Mouse (Mus musculus) frontal cortex, adult (tissue): ENCODE measurements at regions not wholly inside any gene's neighbourhood (a gene's known extent, or its start where the extent isn't known, plus 50 kb on each side); places are given as distances from the start of the nearest gene placed in this dataset.

Experiments used
- ATAC-seq: cut with Nextera tagmentation; 2 replicates; pipeline ENCODE4 v1.9.2; 2017; ENCODE audit warnings: mild to moderate bottlenecking, moderate library complexity, mixed read lengths; ENCODE audit not compliant: low TSS enrichment

DNA sequence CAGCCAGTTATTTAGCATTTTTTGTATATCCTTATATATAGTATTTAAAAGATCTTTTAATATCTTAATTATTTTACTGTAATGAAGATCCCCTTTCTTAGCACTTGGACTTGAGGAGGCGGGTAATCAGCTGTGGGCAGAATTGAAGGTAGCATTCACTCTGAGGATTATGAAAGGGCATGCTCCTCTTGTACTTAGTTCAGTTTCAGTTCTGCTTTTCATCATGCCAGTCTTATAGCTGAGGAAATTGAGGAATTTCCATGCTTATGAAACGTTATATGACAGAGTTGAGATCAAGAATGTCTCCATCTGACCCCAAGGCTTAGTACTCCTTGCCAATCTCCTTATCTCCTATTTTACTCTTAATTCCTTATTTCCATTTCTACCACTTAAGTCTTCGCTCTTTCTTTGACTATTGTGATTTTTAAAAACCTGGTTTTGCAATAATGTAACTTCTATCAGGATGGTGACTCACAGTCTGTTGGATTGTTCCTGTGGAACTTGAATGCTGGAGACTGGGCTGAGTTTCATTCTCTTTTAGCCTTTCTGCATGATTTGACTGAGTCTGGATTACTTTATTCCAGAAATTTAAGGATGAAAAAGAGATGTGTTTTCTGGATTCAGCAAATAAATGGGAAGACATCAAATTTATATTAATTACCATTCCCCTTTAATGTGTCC is 133.6 kb downstream of the Papss1 start:
- ATAC-seq, result no peak

DNA sequence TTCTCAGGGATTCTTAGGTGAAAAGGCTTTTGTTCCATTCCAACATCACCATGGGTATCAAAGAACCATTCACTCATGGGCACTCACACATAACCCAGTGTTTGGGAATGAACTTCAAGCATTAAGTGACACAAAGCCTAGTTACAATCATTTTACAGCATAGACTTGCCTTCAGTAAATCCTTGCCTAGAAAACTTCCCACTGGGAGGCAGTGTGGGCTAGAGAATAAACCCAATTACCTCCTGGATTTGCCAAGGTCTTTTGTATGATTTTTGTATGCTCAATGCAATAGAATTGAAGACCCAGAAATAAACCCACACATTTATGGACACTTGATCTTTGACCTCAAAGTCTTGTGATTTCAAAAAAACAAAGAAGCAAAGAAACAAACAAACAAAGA is 138.6 kb downstream of the Papss1 start:
- peak; percentile 65 for ATAC-seq

DNA sequence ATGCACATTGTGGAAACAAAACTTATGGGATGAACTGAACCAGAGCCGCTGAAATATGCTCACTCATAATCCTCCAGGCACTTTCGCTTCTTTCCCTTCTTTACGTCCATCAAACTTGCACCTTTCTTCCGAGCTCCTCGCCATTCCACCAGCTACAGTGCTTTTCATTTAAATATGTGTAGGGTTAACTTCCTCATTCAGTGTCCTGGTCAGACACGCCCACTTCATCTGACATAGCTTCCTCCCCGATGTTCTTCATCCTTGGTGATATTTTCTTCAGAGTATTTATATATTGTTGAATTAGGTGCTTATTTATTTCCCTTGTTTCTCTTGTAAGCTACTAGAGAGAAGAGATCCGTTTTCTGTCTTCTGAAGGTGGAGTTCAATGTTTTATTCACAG is 149.0 kb downstream of the Papss1 start:
- ATAC-seq, result no peak

DNA sequence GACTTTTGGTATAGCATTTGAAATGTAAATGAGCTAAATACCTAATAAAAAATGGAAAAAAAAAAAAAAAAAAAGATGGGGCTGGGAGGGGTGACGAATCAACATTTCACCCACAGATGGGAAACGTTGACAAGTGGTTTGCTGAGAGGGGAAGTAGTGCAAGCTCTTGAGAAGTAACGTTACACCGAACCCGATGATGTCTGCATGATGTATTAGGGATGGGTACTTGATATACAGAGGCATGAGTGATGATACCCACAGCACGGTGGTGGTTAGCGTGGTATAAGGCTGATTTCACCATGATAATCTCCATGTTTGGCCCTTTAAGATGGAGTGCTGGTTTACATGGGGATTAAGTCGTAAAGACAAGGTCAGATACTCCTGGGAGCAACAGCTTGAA is 154.2 kb downstream of the Papss1 start:
- ATAC-seq, result no peak

DNA sequence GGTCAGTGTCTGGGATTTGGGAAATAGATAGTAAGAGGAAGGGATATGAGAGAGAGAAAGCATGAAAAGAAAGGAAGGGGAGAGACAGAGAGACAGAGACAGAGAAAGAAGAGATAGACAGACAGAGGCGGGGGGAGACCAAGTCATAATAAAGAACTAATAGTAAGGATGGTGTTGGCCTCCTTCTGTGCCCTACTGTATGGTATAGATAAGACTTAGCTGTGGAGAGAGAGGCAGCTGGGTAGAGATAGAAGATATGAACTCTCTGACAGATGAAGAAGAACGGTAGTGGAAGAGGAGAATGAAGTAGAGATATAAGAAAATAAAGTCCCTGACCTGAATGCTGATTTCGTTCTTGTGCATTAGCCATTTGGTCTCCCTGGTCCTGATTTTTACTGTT is 164.1 kb downstream of the Papss1 start:
- no peak for ATAC-seq

DNA sequence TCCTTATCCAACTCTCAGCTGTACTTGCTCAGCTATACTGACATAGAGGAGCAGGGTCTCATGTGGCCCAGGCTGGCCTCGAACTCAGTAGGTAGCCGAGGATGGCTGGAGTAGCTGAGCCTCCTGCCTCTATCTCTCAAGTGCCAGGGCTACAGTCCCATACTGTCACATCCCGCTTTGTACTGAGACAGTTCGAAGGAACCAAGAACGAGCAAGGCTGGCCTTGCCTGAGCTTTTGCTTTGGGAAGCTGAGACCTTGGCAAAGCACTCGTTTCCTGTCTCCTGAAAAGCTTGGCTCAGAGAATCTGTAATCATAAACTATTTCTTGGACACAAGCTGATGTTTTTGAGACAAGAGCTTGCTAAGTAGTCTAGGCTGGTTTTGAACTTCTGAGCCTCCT is 169.7 kb downstream of the Papss1 start:
- ATAC-seq, result no peak

DNA sequence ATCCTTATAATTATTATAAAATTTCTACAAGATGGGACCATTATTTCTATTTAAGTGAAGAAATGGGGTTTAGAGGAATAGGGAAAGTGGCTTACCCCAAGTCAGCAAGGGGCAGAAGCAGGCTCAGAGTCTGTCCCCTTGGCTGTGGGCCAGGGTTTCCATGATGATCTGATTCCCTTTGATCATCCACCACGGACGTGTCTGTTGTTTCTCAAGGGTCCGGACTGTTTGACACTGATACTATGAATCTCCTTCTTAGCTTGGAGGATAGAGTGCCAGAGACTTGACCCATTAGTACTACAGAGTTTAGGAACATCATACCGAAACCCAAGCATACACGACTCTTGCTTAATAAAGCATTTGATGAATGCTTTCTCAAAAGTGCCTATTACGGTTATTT is 172.9 kb downstream of the Papss1 start:
- no peak for ATAC-seq

DNA sequence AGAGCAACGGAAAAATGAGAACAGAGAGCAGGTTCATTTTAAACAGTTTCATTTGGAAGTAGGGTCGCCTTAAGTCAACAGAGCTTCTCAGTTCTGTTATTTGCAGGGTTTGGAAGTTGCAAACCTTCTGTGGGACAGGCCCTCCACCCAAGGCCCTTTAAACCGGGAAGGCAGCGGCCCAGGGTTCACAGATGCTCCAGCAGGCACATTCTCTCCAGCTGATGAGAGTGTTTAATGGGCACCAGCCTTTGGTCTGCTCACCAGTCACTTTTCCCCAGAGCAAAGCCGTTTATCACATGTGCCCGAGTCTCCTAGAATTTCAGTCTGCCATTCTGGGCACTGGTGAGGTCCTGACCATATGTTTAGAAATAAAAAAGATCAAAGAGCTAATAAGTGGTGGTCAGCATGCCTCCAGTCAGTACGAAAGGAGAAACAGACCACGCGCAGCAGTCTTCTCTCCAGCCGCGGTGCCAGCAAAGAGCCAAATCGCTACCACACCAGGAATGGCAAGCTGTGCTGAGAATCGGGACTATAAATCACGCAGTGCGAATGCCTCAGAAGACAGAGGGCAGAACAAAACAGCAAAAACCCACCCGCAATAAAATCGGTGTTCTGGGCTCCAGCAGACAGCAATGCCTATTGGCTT is 173.5 kb downstream of the Papss1 start:
- no peak for ATAC-seq

DNA sequence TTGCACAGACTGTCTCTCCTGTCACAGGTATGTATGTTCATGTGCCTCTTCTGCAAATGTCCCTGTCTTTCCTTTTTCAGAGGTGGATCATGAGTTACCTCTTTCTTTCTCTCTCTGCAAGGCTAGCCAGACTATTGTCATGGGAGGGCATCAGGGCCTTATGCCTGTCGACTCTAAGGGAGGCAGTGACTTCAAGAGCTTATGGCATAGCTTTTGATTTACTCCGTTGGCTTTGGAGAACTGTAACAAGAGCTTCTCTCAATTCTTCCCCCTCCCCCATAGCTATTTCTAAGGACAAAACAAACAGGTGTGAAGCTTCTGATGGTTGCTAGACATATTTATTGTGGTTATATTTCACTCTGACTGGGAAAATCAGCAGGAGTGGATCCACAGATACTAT is 191.0 kb downstream of the Papss1 start:
- ATAC-seq, result no peak

DNA sequence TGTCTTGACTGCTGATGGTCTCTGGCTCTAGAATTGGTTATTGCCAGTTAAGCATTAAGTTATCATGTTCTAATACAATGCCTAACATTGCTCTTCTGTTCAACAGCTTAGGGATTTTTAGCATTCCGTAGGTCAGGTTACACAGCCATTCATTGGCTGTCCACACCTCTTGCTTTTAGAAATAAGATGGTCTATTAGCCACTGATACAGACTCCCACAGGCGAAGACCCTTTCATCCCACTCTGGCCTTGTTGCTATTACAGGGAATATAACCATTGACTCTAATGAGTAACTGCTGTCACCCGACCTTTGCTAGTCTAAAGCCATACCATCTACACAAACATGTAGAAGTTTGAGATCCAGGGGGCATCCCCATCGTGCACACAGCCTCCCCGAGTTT is 191.6 kb downstream of the Papss1 start:
- ATAC-seq, result no peak

DNA sequence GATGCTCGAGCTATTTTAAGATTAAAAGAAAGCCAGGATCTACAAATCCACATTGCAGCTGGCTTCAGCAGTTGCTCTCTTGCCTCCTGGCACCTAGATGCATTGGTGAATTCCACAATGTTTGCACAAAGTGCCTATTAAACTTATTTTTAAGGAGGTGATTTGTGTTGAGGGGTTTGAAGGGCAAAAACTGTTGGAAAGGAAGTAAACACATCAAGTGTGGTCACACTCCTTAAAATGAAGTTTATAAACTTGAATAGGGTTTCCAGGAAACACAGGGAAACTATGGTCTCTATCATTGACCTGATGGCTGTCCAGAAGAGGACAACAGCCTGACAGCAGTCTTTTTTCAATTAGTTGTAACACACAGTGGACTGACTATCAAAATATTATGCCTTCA is 205.4 kb downstream of the Papss1 start:
- ATAC-seq, result no peak

DNA sequence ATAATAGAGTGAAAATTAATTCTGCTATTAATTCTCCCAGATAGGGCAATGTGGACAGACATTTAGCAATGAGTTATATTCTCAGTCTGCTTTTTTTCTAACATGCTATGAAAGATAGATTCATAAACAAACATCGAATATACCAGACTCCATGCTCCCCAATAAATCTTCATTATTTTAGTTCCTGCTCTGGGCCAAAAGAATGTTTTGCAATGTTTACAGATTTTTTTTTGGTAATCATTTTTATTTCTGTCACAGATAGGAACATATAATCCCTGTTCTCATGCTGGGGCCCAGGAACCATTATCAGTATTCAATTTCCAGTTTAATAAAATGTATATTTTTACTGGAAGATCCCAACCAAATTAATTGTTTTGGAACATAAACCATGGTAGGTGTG is 205.9 kb downstream of the Papss1 start:
- ATAC-seq, result no peak

DNA sequence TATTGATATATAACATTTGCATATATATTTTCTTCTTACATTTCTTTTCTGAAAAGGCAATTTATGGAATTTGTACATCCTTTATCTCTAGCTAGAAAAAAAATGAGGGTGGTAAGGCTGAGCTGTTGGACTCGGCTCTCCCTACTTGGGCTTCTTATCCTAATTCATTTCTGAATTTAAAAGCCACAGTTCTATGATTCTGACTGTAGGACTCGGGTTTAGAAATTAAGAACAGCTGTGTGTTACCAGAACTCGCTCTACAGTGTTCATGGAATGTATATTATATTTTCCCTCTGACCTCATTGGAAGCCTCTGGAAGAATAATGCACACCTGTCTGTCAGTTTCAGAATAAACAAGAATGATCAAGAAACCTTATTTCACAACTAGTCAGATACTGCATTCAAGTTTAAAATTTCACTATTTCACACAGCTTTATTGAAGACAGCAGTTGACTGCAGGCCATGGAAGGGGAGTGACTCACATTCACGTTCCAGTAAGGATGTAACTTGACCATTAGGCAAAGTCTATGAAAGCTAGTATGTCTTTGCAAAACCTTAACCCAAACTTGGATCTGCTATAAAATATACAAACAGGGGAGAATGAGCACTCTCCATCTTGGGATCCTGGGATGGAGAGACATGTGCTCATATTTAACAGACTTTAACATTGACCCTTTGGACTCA is 207.4 kb downstream of the Papss1 start:
- no peak for ATAC-seq

DNA sequence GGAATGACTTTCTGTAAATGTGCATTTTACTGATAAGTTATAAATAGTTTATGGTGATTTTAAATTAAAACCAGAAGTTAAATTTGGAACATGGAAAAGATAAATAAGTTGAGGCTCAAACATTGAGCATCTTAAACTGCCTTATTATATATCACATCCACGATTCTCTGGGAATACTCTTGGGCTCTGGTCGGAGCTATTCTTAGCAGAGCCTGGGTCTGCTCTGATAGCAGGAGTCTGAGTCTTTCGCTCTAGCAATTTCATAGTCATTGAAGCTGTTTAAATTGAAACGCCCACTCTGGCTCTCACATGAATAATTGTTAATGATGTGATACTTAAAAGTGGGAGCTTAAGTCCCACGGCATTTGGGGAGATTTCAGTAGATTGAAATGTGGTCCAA is 208.0 kb downstream of the Papss1 start:
- ATAC-seq, result no peak

DNA sequence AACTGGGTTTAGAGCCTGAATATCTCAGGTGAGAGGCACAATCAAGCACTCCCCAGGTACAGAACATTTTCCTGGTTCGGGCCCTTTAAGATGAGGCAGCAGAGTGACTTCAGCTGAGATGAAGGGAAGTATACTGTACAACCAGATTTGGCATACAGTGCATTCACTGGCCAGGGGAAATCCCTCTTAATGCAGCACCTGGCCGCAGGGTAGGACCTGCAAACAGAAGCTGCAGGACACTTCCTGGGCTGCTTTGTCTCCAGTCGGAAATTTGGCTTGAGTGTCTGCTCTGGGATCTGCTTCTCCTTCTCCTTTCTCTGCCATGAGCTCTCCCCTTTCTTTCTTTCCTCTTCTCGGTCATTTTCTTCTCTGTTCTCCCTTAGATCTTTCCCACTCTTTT is 210.9 kb downstream of the Papss1 start:
- ATAC-seq, result no peak

DNA sequence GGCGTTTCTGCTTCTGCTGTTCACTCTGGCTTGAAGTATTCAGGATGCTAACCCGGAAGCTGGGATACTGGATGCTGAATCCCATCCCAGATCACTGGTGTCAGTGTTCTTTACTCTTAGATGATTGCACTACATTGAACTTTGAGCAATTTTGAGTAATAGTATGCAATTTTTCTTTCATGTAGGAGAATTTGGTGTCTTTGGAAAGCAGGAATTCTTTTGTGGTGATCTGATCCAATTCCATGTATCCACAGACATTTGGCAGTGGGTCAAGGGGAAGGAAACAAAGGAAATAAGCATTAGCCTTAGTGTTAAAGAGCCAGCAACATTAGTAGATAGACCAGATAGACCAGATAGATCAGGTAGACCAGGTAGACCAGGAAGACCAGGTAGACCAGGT is 212.1 kb downstream of the Papss1 start:
- no peak for ATAC-seq

DNA sequence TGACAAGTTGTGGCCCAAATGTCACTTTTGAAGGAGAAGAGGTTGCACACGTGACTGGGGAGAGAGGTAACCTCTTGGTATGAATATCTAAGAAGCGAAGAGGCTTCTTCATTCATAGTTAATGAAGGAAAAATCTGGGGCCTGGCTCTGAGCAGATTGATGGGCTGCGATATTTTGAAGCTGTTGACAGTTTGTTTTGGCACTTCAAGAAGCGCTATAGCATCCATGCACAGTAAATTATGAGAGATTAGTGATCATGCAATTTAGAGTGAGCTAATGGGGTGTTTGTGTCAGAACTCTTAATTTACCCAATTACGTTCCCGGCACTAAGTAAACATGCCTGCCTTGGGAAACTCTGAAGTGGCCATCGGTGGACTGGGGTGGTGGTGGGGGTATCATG is 215.2 kb downstream of the Papss1 start:
- no peak for ATAC-seq

DNA sequence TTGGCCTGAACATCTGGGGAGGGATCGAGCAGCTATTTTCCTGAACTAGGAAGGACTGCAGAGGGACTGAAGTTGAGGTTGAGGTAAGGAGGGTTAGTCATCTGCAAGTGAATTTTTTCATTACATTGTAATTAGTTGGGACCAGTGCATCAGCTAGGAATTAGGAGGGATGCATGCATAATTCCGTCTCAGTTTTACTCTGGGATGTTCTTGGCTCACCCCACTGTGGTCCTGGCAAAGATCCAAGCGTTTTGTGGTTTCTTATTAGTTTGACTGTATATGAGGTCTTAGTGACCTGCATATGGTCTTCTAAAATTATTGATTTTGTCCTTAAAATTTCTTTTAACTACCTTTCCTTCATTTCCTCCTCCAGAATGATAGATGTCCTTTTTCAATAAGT is 221.0 kb downstream of the Papss1 start:
- no peak for ATAC-seq

DNA sequence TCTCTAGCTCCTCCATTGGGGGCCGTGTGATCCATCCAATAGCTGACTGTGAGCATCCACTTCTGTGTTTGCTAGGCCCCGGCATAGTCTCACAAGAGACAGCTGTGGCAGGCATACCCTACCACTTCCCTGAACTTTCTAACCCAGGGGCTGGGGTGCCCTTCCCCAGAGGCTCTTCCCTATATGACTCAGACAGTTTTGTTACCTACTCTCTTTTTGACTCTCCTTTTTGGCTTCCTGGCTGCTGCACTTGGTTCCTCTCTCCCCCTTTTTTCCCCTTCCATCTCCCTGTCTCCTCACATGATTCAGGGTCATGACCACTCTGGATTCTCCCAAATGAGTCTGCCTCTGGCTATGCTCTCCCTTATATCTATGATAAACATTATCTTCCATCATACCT is 223.8 kb downstream of the Papss1 start:
- ATAC-seq, result no peak

DNA sequence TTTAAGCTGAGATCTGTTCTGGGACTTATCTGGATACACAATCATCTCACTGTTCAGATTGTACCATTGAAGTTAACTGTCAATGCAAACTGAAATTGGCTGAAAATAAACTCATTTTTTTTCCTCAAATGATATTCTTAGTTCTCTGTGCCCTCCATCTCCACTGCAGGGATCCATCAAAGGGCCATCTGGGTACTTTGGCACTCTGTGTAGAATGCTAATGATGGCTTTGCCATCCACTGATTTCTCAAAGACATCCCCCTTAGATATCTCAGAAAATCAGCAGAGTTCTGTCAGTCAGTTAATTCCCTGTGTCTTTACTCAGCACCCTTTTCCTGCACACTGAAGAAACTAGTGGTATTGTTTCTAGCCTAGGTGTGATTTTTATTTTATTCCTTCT is 224.6 kb downstream of the Papss1 start:
- no peak for ATAC-seq

DNA sequence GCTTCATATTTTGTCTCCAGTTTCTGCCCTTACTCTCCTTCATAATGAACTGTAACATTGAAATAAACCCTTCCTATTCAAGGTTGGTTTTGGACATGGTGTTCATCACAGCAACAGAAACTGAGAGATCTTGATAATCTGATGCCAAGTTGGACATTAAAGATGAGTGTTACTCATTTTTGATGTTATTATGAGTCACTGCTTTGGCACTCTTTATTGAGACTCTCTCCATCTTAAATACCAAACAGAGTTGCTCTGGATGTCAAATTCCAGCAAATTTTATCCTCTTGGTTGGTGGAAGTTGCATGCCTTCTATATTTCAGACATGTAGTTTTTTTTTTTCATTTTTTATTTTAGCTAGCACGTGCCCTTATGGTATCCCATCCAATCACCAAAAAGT is 229.5 kb downstream of the Papss1 start:
- no peak for ATAC-seq

DNA sequence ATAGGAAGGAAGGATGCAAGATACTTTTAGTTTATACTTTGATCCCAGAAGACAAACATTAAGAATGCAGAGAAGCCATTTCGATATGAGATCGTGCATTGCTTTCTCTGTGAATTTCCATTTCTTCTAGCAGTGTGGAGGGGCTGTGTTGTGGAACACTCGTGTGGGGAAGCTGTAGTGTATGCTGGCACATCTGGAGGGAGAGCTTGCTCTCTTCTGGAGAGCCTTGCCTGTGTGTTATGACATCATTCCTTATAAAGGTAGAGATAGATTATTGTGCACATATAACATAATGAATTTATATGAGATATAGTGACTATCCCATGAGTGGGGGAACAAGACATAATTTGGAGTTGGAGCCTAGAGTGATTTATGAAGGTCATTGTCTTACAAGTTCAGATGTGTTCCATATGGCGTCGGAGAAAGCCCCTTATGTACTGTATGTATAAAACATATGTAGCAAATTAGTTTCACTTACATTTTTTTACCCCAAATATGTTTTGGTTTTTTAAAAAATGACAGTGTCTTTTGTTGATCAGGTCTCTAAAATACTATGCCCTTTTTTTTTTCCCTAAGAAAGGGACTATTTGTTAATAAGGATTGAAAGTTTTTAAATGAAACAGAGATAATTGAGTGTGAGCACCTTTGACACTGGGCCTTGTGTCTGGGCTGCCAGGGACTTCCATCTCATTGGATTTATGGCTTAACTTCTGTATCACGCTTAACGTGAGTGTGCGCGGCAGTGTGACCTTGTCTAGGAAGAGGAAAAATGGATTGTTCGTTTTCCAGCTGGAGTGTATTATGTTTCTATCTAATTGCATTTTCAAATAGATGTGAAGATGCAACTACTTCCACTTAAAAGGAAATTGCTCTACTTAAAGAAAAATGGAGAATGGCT is 230.8 kb downstream of the Papss1 start:
- no peak for ATAC-seq
